Mouse (Mus musculus) spleen, adult 12 weeks (tissue): ENCODE results near the gene Rap1a.

Experiments used
- DNase-seq: peaks from one replicate; pipeline ENCODE4 v3.0.0; 2022; ENCODE audit warnings: low spot score

Rap1a gene

GRCm38 (mm10) chr3:105763132-105763851, 37.8 kb downstream of the Rap1a start:
- no peak for DNase-seq

DNA sequence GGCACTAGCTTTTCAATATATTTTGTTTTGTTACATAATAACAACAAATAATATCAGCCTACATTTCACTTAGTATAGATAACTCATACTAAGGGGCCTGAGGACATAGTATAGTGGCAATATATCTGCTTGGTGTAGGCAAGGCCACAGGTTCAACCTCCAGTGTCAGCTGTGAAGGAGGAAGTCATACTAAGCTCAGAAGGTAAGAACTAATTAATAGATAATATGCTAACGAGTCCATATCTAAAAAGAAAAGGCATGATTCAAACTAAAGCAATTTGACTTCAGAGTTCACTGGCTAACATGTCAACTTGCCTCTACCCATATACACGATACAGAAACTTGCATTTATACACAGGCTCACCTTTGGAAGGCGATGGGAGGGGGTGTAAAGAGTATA, 41.1 kb downstream of the Rap1a start:
- no peak for DNase-seq

DNA sequence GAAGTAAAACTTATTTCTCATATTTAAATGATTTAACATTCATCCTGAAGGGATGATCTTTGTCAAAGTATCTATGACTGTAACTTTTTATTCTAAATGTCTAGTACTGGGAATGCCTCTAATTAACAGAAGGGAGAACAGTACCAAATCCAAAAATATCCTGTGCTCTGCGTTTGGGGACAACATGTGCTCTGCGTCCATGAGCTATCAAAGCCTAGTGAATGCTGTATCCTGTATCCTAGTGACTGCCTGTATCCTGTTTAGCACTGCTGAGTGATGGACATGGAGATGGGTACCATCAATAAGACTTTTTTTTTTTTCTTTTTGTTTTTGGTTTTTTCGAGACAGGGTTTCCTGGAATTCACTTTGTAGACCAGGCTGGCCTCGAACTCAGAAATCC, 42.5 kb downstream of the Rap1a start:
- DNase-seq, result no peak

DNA sequence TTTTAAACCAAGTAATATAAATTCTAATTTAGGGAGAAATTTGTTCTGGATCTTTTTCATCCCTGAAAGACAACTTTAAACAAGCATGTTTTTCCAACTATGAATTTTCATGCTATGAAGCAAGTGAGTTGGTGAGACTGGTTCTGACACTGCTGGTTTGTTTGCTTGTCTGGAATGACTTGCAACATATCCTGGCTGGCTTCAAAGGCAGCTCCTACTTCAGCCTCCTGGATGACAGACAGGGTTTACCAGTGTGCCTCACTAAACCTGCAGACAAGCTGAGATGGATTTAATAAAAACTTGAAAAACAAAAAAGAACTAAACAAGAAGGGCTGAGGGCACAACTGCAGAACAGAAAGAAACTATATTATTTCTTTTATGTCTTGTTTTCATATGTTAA, 43.0 kb downstream of the Rap1a start:
- DNase-seq, result no peak

GRCm38 (mm10) chr3:105757323-105758083, 43.6 kb downstream of the Rap1a start:
- DNase-seq, result no peak

DNA sequence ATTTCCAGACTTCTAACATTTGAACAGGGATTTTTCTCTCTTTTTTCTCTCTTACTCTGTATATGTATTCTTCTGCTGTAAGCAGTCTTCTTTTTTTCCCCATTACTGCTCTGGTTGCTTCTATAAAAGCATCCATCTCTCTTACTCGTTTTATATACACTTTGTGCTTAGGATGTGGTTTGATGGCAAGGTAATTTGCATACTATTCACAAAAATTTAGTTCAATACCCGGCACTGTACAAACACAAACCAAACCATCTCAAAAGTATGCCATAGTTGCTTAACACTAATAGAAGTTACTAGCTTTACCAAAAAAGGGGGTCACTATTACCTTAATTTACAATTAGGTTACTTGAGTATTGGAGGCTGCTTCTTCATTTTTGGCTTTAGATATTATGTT, 44.6 kb downstream of the Rap1a start:
- DNase-seq, result no peak

DNA sequence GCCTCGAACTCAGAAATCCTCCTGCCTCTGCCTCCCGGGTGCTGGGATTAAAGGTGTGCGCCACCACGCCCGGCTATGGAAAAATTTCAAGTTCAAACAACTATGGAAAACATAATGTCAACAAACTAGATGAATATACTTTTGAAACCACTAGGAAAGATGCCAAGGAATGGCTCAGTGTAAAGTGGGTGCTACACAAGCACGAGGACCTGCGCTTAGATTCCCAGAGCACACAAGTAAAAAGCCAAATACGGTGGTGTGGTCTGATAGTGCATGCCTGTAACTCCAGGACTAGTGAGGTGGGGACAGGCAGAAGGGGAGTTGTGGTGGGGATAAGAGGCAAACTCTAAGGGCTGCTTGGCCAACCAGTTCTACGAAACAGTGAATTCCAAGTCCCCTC, 46.0 kb downstream of the Rap1a start:
- DNase-seq, result no peak

DNA sequence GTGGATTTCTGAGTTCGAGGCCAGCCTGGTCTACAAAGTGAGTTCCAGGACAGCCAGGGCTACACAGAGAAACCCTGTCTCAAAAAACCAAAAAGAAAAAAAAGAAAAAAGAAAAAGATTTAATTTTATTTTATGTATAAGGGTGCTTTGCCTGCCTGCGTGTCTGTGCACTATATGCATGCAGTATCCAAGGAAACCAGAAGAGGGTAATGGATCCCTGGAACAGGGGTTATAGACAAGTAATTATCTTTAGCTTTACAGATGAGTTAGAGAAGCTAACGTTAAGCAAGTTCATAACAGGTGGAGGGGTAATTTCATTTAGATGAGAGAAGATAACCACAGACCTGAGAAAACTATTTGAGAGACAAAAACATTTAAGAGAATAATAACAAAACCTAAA, 47.0 kb downstream of the Rap1a start:
- no peak for DNase-seq

GRCm38 (mm10) chr3:105750810-105751209, 50.3 kb downstream of the Rap1a start:
- no peak for DNase-seq

DNA sequence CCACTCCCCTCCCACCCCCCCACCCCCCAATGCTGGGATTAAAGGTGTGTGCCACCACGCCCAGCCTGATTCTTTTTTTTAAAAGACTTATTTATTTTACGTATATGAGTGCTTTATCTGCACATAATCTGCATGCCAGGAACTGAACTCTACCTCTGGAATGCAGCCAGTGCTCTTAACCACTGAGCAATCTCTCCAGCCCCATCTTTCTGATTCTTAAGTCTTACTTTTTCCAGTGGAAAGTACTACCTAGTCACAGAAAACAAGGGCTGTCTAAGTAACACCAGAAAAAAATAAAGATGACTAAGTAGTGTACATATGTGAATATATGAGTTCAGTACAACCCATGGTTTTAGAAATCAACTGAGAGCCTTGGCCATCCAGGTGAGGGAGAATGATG, 54.6 kb downstream of the Rap1a start:
- DNase-seq, result no peak

- no peak for DNase-seq
Measured at GRCm38 (mm10) chr3:105737666-105738065, 63.5 kb downstream of the Rap1a start.

DNA sequence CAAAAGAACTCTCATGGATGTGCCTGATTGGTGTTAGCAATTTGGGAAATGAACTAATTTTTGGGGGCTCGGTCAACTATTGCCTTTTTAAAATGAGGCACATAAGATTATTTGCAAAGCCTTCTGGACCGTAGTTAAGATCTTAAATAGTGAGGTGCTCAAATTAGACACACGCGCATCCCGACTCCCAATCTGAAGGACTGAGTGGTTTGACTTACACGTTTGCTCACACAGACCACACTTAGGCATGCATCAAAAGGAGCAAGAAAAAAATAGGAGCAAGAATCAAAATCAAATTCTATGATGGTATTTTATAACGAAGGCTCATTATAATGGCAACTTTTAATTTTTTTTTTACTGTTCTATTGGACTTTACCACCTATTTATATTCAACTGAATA, 64.1 kb downstream of the Rap1a start:
- DNase-seq, result no peak

DNA sequence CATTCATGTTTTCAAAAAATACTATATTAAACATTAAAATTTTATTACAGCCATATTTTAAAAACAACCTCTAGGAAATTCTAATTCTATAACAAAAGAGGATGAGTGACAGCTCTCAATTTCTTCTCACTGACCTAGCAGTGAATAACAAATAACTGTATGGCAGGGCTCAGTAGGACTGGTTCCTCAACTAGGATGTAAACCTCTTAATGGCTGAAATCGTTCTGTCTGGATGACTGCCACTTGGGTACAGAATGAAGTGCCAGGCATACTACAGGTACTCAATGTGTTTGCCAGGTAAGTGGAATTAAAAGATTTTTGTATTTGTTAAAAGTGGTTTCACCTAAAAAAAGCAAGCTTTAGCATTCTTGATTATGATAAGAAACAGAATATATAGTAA, 65.0 kb downstream of the Rap1a start:
- DNase-seq, result no peak

GRCm38 (mm10) chr3:105735285-105735684, 65.9 kb downstream of the Rap1a start:
- DNase-seq, result no peak

- no peak for DNase-seq
Measured at GRCm38 (mm10) chr3:105733538-105733937, 67.6 kb downstream of the Rap1a start.

- no peak for DNase-seq
Measured at GRCm38 (mm10) chr3:105732360-105732759, 68.8 kb downstream of the Rap1a start.

DNA sequence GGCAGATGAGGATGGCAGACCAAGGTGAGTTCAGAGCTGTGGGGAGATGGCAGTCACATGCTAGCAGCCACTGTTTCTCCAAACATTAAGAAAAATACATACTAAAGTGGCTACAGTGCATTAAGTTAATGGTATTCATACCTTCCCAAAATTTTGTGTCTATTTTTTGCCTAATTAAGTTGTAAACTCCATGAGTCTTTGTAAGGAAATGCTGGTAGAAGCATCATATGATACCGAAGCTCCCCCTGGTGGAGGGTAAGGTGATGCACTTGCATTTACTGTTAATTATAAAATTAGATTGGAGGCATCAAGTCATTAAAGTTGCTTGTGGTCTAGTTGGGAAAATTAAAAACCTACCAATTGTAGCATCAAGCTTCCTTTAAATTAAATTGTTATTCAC, 75.1 kb downstream of the Rap1a start:
- DNase-seq, result peak; percentile 25

DNA sequence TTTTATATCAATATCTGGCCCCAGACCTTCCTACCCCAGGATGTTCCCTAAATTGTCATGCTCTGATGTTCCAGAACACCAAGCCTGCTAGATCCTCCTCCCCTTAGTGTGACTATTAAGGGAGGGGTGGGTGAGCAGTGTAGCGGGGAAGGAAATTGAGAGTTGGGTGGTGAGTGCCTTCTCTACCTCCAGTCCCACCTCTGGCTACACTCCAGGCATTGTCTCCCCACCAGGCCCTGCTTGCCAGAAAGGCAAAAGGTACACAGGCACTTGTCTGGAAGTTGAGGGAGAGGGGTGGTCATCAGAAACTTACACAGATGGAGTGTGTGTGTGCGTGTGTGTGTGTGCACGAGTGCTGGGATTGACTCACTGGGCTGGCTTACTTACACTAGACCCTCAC, 78.6 kb downstream of the Rap1a start:
- no peak for DNase-seq

- DNase-seq, result no peak
Measured at GRCm38 (mm10) chr3:105721681-105722201, 79.4 kb downstream of the Rap1a start.

DNA sequence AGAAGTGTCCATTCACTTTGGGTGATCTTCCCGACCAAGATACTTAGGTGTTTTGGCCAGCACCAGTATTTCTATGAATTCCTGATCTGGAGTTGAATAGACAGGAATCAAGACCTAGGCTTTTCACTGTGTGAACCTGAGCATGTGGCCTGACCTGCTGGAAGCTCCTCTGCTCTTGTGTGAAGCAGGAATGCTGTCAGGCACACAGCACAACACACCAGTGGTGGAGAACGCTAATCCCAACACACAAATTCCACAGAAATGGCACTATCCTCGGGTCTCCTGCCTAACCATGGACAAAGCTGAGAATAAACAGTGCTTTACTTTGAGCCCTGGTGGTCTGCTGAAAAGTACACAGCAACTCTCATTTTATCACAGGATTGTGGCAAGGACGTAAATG, 80.6 kb downstream of the Rap1a start:
- DNase-seq, result no peak

DNA sequence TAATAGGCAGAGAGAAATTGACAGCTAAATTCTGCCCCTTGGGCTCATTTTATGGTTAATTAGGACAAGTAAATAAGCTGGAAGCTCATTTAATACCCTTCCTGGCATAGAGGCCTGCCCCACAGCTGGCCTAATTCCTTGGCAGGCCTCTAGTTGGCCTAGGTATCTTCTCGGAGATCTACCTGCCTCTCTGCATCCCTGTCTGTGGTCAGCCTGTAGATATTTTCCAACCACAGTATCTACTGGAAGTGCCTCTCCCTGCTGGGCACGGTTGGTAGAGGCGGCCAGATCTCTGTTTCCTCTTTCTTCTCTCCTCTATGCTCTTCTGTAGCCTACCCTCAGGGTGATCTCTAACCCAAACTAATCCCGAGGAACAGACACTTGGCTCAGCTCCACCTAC, 81.2 kb downstream of the Rap1a start:
- no peak for DNase-seq

DNA sequence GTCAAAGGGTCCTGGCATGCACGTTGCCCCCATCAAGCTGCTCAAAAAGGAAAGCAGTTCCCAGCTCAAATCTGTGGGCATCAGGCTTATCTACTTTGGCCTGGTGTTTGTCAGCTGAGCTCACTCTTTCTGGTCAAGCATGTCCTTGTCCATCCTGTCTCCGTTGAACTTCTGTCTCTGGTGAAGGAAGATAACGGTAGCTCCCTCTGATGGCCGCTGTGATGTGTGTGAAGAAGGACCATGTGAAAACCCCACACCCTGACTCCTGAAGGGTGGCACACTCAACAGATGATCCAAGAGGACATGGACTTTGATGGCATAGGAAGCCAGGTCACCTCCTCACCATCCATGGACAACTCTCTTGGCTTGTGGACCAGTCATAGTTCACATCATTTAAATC, 82.4 kb downstream of the Rap1a start:
- no peak for DNase-seq

- no peak for DNase-seq
Measured at GRCm38 (mm10) chr3:105717856-105718555, 83.1 kb downstream of the Rap1a start.
